Mouse (Mus musculus) cerebral cortex, adult 2 months (tissue): ENCODE measurements around the gene Rhox2c.

Experiments used
- WGBS: fragments of 180-500 bp; shearing (Covaris S2); methylation state at CpG from one replicate; pipeline ENCODE4 v1.1.7; 2018; 5-methylcytosine and 5-hydroxymethylcytosine counted together

Gene Rhox2c

DNA sequence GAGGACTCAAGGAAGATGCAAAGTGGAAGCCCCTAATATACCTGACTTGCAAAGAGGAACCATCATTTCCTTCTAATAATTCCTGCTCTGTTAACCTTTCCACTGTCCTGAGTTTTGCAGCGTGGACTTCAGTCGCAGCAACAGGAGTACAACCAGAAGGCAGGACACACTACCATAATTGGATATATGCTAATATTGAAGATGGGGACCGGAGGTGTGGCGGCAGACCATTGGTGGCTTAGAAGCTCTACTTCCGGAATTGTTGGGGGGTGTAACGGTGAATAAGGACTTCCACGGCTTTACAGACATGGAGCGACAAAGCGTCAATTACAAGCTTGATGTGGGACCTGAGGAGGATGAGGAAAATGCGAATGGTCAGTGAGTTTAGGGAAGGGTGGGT, at the start of gene Rhox2c:
TSS of gene Rhox2c (plus strand) at position 301 of the 400 bp plus-strand sequence.
- 93% methylated on average over 7 of the region's 10 CpGs for WGBS

DNA sequence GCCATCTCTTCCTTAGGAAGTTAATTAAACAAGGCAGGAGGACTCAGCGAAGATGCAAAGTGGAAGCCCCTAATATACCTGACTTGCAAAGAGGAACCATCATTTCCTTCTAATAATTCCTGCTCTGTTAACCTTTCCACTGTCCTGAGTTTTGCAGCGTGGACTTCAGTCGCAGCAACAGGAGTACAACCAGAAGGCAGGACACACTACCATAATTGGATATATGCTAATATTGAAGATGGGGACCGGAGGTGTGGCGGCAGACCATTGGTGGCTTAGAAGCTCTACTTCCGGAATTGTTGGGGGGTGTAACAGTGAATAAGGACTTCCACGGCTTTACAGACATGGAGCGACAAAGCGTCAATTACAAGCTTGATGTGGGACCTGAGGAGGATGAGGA, 41.7 kb upstream of the Rhox2c start, which contains the start of gene Rhox2b:
TSS of gene Rhox2b (plus strand) at position 301 of the 400 bp plus-strand sequence.
- no CpG with 5 or more reads among the region's 9 CpGs for WGBS

DNA sequence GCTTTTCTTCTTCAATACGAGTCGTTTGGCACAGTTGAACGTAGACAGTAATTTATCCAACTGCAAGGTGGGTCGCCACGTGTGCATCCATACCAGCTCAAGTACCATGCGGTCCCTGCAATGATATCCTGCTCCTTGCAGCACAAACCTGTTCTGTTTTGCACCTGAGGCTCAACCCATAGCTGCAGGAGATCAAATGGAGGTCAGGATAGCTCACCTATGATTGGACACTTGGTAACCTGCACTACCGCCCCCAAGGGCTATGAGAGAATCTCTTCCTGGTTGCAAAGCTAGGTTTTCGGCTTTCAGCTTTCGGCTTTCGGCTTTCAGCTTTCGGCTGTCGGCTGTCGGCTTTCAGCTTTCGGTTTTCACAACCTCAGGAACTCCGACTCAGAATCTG, 21.3 kb upstream of the Rhox2c start, which contains the start of gene Rhox4b:
TSS of gene Rhox4b (plus strand) at position 301 of the 400 bp plus-strand sequence.
- WGBS, result 94% methylated on average over 15 of the region's 15 CpGs

DNA sequence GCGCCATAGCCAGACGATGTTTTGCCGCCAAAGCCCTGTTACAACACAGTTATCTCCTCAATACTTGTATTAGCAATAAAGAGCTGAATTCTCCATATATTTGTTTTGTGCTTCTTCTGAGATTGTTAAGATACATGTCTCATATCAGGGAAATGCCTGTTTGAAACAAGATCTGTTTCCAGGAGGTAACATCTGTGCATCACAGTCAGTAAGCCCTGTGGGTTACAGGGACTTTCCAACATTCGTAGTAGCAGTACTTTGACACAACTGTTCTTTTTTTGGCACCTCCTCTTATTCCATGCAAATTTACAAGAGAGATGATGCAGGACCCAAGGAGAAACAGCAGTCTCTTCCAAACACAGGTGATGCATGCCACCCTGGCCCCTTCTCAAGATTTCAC, 4.8 kb downstream of the Rhox2c start, which contains the start of gene Rhox3c:
TSS of gene Rhox3c (plus strand) at position 301 of the 400 bp plus-strand sequence.
- WGBS, result 96% methylated on average over 3 of the region's 4 CpGs

DNA sequence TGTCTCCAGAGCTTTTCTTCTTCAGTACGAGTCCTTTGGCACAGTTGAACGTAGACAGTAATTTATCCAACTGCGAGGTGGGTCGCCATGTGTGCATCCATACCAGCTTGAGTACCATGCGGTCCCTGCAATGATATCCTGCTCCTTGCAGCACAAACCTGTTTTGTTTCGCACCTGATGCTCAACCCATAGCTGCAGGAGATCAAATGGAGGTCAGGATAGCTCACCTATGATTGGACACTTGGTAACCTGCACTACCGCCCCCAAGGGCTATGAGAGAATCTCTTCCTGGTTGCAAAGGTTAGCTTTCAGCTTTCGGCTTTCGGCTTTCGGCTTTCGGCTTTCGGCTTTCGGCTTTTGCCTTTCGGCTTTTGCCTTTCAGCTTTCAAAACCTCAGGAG, 26.6 kb downstream of the Rhox2c start, which contains the start of gene Rhox4c:
TSS of gene Rhox4c (plus strand) at position 301 of the 400 bp plus-strand sequence.
- 94% methylated on average over 14 of the region's 14 CpGs for WGBS

DNA sequence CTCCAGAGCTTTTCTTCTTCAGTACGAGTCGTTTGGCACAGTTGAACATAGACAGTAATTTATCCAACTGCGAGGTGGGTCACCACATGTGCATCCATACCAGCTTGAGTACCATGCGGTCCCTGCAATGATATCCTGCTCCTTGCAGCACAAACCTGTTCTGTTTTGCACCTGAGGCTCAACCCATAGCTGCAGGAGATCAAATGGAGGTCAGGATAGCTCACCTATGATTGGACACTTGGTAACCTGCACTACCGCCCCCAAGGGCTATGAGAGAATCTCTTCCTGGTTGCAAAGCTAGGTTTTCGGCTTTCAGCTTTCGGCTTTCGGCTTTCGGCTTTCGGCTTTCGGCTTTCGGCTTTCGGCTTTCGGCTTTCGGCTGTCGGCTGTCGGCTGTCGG, 60.6 kb downstream of the Rhox2c start, which contains the start of gene Rhox4d:
TSS of gene Rhox4d (plus strand) at position 301 of the 400 bp plus-strand sequence.
- 94% methylated on average over 17 of the region's 18 CpGs for WGBS
